Mouse (Mus musculus) midbrain, embryonic 15.5 days (tissue): ENCODE measurements around the gene Bri3. TPM values are rescaled to one million over a fixed set of nuclear protein-coding genes. Genes with fewer than 3 reads are reported as not detected.

Experiments
- ATAC-seq: fragments of 200-750 bp; cut with Nextera tagmentation; replicated peaks from 2 replicates; pipeline ENCODE4 v1.8.0; 2017; ENCODE audit warnings: moderate TSS enrichment
- H3K27ac ChIP-seq: fragments of 300-500 bp; sonication (generic); 2 replicates; pipeline ENCODE4 v1.5.1; 2015; ENCODE audit warnings: mild to moderate bottlenecking, inconsistent platforms
- H3K27me3 ChIP-seq: fragments of 300-500 bp; sonication (generic); replicated peaks from 2 replicates; pipeline ENCODE4 v1.6.1; 2015; ENCODE audit warnings: inconsistent platforms
- H3K36me3 ChIP-seq: fragments of 300-500 bp; sonication (generic); replicated peaks from 2 replicates; pipeline ENCODE4 v1.6.1; 2015; ENCODE audit warnings: inconsistent platforms
- H3K4me1 ChIP-seq: fragments of 300-500 bp; sonication (generic); 2 replicates; pipeline ENCODE4 v1.6.1; 2015; ENCODE audit warnings: inconsistent platforms
- H3K4me2 ChIP-seq: fragments of 300-500 bp; sonication (generic); 2 replicates; pipeline ENCODE4 v1.6.1; 2015; ENCODE audit warnings: inconsistent platforms, mild to moderate bottlenecking, moderate library complexity
- H3K4me3 ChIP-seq: fragments of 300-500 bp; sonication (generic); 2 replicates; pipeline ENCODE4 v1.5.1; 2015; ENCODE audit warnings: mild to moderate bottlenecking, inconsistent platforms
- H3K9ac ChIP-seq: fragments of 300-500 bp; sonication (generic); 2 replicates; pipeline ENCODE4 v1.6.1; 2015; ENCODE audit warnings: mild to moderate bottlenecking, inconsistent platforms
- H3K9me3 ChIP-seq: fragments of 300-500 bp; sonication (generic); 2 replicates; pipeline ENCODE4 v1.6.1; 2016; ENCODE audit warnings: inconsistent platforms
- WGBS: fragments of 180-500 bp; shearing (Covaris S2); methylation state at CpG from one replicate; pipeline ENCODE4 v1.1.7; 2015; ENCODE audit warnings: mixed read lengths; 5-methylcytosine and 5-hydroxymethylcytosine counted together
- polyA plus RNA-seq: library from polyadenylated mRNA; unstranded; fragments of >200 nt; fragmentation: Nextera tagmentation; extraction: Ambion mirVana; gene quantifications from 2 replicates; pipeline ENCODE4 v1.2.1, GENCODE M21; 2015

Gene Bri3
- polyA plus RNA-seq, 1 experiment from 2014 or later: 108 TPM

GRCm38 (mm10) chr5:144245592-144245991, 1.4 kb downstream of the Bri3 start:
- no peaks in the 10 kb centered on the region for H3K4me1 ChIP-seq
- H3K27ac ChIP-seq: no peak overlapping the region
- WGBS: 68% methylated on average over 2 of the region's 2 CpGs
- no peak overlapping the region for H3K4me3 ChIP-seq
- H3K27me3 ChIP-seq: no peaks in the 10 kb centered on the region
- H3K9ac ChIP-seq: no peak overlapping the region
- no peaks in the 10 kb centered on the region for H3K36me3 ChIP-seq
- H3K9me3 ChIP-seq: no peaks in the 10 kb centered on the region
- ATAC-seq: no peak
- H3K4me2 ChIP-seq: no peak overlapping the region

- Histone ChIP-seq H3K4me2 (no peak overlapping the region), H3K4me3 (no peak overlapping the region), H3K27me3 (no peaks in the 10 kb centered on the region), H3K9ac (no peak overlapping the region), H3K36me3 (no peaks in the 10 kb centered on the region), H3K27ac (no peak overlapping the region), H3K9me3 (no peaks in the 10 kb centered on the region), H3K4me1 (no peaks in the 10 kb centered on the region)
- no peak for ATAC-seq
- WGBS: 89% methylated on average over 7 of the region's 7 CpGs
Observed at GRCm38 (mm10) chr5:144246669-144247068, 2.4 kb downstream of the Bri3 start.

- no peaks in the 10 kb centered on the region for H3K9me3 ChIP-seq
- ATAC-seq: no peak
- no peaks in the 10 kb centered on the region for H3K27me3 ChIP-seq
- H3K9ac ChIP-seq: no peak overlapping the region
- no peak overlapping the region for H3K27ac ChIP-seq
- no peak overlapping the region for H3K4me2 ChIP-seq
- H3K4me1 ChIP-seq: no peaks in the 10 kb centered on the region
- WGBS: 79% methylated on average over 10 of the region's 10 CpGs
- no peaks in the 10 kb centered on the region for H3K36me3 ChIP-seq
- H3K4me3 ChIP-seq: no peak overlapping the region
Observed at GRCm38 (mm10) chr5:144247307-144247706, 3.1 kb downstream of the Bri3 start.

- Histone ChIP-seq H3K9ac (no peak overlapping the region), H3K4me1 (no peaks in the 10 kb centered on the region), H3K4me3 (no peak overlapping the region), H3K36me3 (no peaks in the 10 kb centered on the region), H3K27ac (no peak overlapping the region), H3K4me2 (no peak overlapping the region), H3K9me3 (no peaks in the 10 kb centered on the region), H3K27me3 (no peaks in the 10 kb centered on the region)
- 80% methylated on average over 10 of the region's 10 CpGs for WGBS
- no peak for ATAC-seq
Observed at GRCm38 (mm10) chr5:144247906-144248585, 3.8 kb downstream of the Bri3 start.

GRCm38 (mm10) chr5:144249871-144250270, 5.6 kb downstream of the Bri3 start:
- Histone ChIP-seq H3K4me2 (no peak overlapping the region), H3K9ac (no peak overlapping the region), H3K4me3 (no peak overlapping the region), H3K4me1 (peaks cover 6% of the 10 kb centered on the region), H3K9me3 (no peaks in the 10 kb centered on the region), H3K27me3 (no peaks in the 10 kb centered on the region), H3K36me3 (no peaks in the 10 kb centered on the region), H3K27ac (no peak overlapping the region)
- ATAC-seq: no peak
- WGBS: 84% methylated on average over 3 of the region's 3 CpGs

GRCm38 (mm10) chr5:144251876-144252577, 7.8 kb downstream of the Bri3 start:
- Histone ChIP-seq H3K27me3 (no peaks in the 10 kb centered on the region), H3K27ac (no peak overlapping the region), H3K4me3 (no peak overlapping the region), H3K9ac (no peak overlapping the region), H3K36me3 (no peaks in the 10 kb centered on the region), H3K9me3 (no peaks in the 10 kb centered on the region), H3K4me2 (no peak overlapping the region), H3K4me1 (peaks cover 15% of the 10 kb centered on the region)
- WGBS: 93% methylated on average over 13 of the region's 13 CpGs
- ATAC-seq: no peak

- H3K9me3 ChIP-seq: no peaks in the 10 kb centered on the region
- no peak overlapping the region for H3K4me3 ChIP-seq
- H3K36me3 ChIP-seq: no peaks in the 10 kb centered on the region
- no peak overlapping the region for H3K9ac ChIP-seq
- H3K27ac ChIP-seq: no peak overlapping the region
- peaks cover 26% of the 10 kb centered on the region for H3K4me1 ChIP-seq
- no peak for ATAC-seq
- H3K27me3 ChIP-seq: no peaks in the 10 kb centered on the region
- H3K4me2 ChIP-seq: no peak overlapping the region
- 77% methylated on average over 4 of the region's 4 CpGs for WGBS
Observed at GRCm38 (mm10) chr5:144253212-144253611, 9.0 kb downstream of the Bri3 start.

GRCm38 (mm10) chr5:144254122-144254810, 10.0 kb downstream of the Bri3 start:
- Histone ChIP-seq H3K9ac (peak overlapping the region; percentile 91; the same call in 1 of the 2 replicates), H3K4me1 (peaks cover 37% of the 10 kb centered on the region), H3K27me3 (no peaks in the 10 kb centered on the region), H3K4me2 (peak overlapping the region; percentile 80), H3K4me3 (peak overlapping the region; percentile 89), H3K9me3 (no peaks in the 10 kb centered on the region), H3K27ac (no peak overlapping the region), H3K36me3 (no peaks in the 10 kb centered on the region)
- 61% methylated on average over 16 of the region's 16 CpGs for WGBS
- peak; percentile 5; the same call in 1 of the 2 replicates for ATAC-seq

- H3K36me3 ChIP-seq: no peaks in the 10 kb centered on the region
- ATAC-seq: peak; percentile 76
- peak overlapping the region; percentile 88 for H3K27ac ChIP-seq
- H3K27me3 ChIP-seq: no peaks in the 10 kb centered on the region
- peak overlapping the region; percentile 89 for H3K4me3 ChIP-seq
- peak overlapping the region; percentile 80 for H3K4me2 ChIP-seq
- H3K9ac ChIP-seq: peak overlapping the region; percentile 91
- H3K4me1 ChIP-seq: peaks cover 44% of the 10 kb centered on the region
- no peaks in the 10 kb centered on the region for H3K9me3 ChIP-seq
- 1% methylated on average over 66 of the region's 84 CpGs for WGBS
Observed at GRCm38 (mm10) chr5:144254811-144255631, 10.8 kb downstream of the Bri3 start.

- Histone ChIP-seq H3K9me3 (no peaks in the 10 kb centered on the region), H3K4me2 (peak overlapping the region; percentile 80), H3K4me3 (peak overlapping the region; percentile 89), H3K27ac (peak overlapping the region; percentile 88), H3K27me3 (no peaks in the 10 kb centered on the region), H3K36me3 (no peaks in the 10 kb centered on the region), H3K9ac (peak overlapping the region; percentile 91), H3K4me1 (peaks cover 44% of the 10 kb centered on the region)
- WGBS: 1% methylated on average over 40 of the region's 40 CpGs
- ATAC-seq: peak; percentile 64
Observed at GRCm38 (mm10) chr5:144255632-144256540, 11.6 kb downstream of the Bri3 start.

GRCm38 (mm10) chr5:144256541-144256870, 12.3 kb downstream of the Bri3 start:
- Histone ChIP-seq H3K4me3 (peak overlapping the region; percentile 89), H3K4me2 (peak overlapping the region; percentile 80), H3K36me3 (no peaks in the 10 kb centered on the region), H3K9me3 (no peaks in the 10 kb centered on the region), H3K27me3 (no peaks in the 10 kb centered on the region), H3K9ac (peak overlapping the region; percentile 91), H3K4me1 (peaks cover 44% of the 10 kb centered on the region), H3K27ac (peak overlapping the region; percentile 88)
- WGBS: 7% methylated on average over 7 of the region's 7 CpGs
- ATAC-seq: no peak
